Mouse (Mus musculus) C2C12 (cell line): Measurements from ENCODE around the gene Cyth1.

Experiments used
- CTCF ChIP-seq: IDR thresholded peaks from one replicate; pipeline ENCODE4 v1.5.1; 2011; ENCODE audit not compliant: control insufficient read depth, insufficient read depth, insufficient read length
- FOSL1 ChIP-seq: IDR thresholded peaks from one replicate; pipeline ENCODE4 v1.8.0; 2011; ENCODE audit warnings: mild to moderate bottlenecking, low read length; ENCODE audit not compliant: poor library complexity, insufficient read depth, severe bottlenecking
- MAX ChIP-seq: IDR thresholded peaks from one replicate; pipeline ENCODE4 v1.6.1; 2011; ENCODE audit warnings: mild to moderate bottlenecking, control low read depth
- MYOD1 ChIP-seq: IDR thresholded peaks from one replicate; pipeline ENCODE4 v1.6.1; 2011; ENCODE audit warnings: low read depth; ENCODE audit not compliant: control insufficient read depth, insufficient read length
- MYOG ChIP-seq: IDR thresholded peaks from one replicate; pipeline ENCODE4 v1.6.1; 2011; ENCODE audit not compliant: control insufficient read depth, insufficient read length; ENCODE audit errors: extremely low read depth

- no peak for TF ChIP-seq MYOG
- TF ChIP-seq CTCF, result no peak
- peak; percentile 63 for TF ChIP-seq MYOD1
- no peak for TF ChIP-seq MAX
- no peak for TF ChIP-seq FOSL1
Observed at GRCm38 (mm10) chr11:118082294-118082693, 166.1 kb downstream of the Cyth1 start.
